Mouse (Mus musculus) heart, embryonic 15.5 days (tissue): ENCODE data around the gene Pdcd6ip. TPM values are rescaled to one million over a fixed set of nuclear protein-coding genes. Genes with fewer than 3 reads are reported as not detected.
A peak's percentile ranks its signal among the peaks of the same experiment; 100 is the strongest.

Experiments used
- ATAC-seq: fragments of 200-750 bp; cut with Nextera tagmentation; replicated peaks from 2 replicates; pipeline ENCODE4 v1.8.0; 2017; ENCODE audit warnings: low read depth, moderate TSS enrichment; ENCODE audit not compliant: insufficient number of reproducible peaks, insufficient read depth, low FRiP score
- H3K27ac ChIP-seq: fragments of 300-500 bp; sonication (generic); 2 replicates; pipeline ENCODE4 v1.5.1; 2015; ENCODE audit warnings: mild to moderate bottlenecking, inconsistent platforms
- H3K27me3 ChIP-seq: fragments of 300-500 bp; sonication (generic); 2 replicates; pipeline ENCODE4 v1.6.1; 2015; ENCODE audit warnings: inconsistent platforms
- H3K36me3 ChIP-seq: fragments of 300-500 bp; sonication (generic); 2 replicates; pipeline ENCODE4 v1.6.1; 2015; ENCODE audit warnings: mild to moderate bottlenecking, inconsistent platforms
- H3K4me1 ChIP-seq: fragments of 300-500 bp; sonication (generic); replicated peaks from 2 replicates; pipeline ENCODE4 v1.6.1; 2015; ENCODE audit warnings: inconsistent platforms
- H3K4me2 ChIP-seq: fragments of 300-500 bp; sonication (generic); 2 replicates; pipeline ENCODE4 v1.6.1; 2015; ENCODE audit warnings: inconsistent platforms, mild to moderate bottlenecking, moderate library complexity
- H3K4me3 ChIP-seq: fragments of 300-500 bp; sonication (generic); 2 replicates; pipeline ENCODE4 v1.5.1; 2015; ENCODE audit warnings: mild to moderate bottlenecking, inconsistent platforms
- H3K9ac ChIP-seq: fragments of 300-500 bp; sonication (generic); 2 replicates; pipeline ENCODE4 v1.6.1; 2015; ENCODE audit warnings: mild to moderate bottlenecking, inconsistent platforms
- H3K9me3 ChIP-seq: fragments of 300-500 bp; sonication (generic); replicated peaks from 2 replicates; pipeline ENCODE4 v1.6.1; 2016; ENCODE audit warnings: inconsistent platforms
- WGBS: fragments of 180-500 bp; shearing (Covaris S2); methylation state at CpG from one replicate; pipeline ENCODE4 v1.1.7; 2015; ENCODE audit warnings: mixed read lengths; 5-methylcytosine and 5-hydroxymethylcytosine counted together
- polyA plus RNA-seq: library from polyadenylated mRNA; unstranded; fragments of >200 nt; fragmentation: Nextera tagmentation; extraction: Ambion mirVana; gene quantifications from 2 replicates; pipeline ENCODE4 v1.2.1, GENCODE M21; 2015

The Pdcd6ip gene
- polyA plus RNA-seq, 1 experiment from 2014 or later = 53.5 TPM

DNA sequence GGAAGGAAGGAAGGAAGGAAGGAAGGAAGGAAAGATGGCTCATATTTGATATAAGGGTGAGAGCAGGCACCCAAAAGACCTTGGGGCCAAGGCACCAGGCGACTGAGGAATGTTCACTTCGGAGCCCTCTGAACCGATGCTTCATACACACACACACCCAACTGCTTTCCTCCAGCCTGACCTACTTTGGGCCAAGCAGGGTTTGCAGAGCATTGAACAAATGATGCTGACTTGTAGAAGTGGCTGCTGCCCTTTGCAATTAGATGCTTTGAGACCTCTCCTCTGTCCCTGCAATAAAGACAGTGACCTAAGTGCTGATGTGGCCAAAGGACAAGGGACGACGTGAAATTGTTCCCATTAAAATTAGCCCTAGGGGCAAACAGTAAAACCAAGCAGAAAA is 63.4 kb downstream of the Pdcd6ip start:
- ATAC-seq = no peak
- no peaks in the 10 kb centered on the region for H3K4me1 ChIP-seq
- WGBS = 65% methylated on average over 5 of the region's 5 CpGs

DNA sequence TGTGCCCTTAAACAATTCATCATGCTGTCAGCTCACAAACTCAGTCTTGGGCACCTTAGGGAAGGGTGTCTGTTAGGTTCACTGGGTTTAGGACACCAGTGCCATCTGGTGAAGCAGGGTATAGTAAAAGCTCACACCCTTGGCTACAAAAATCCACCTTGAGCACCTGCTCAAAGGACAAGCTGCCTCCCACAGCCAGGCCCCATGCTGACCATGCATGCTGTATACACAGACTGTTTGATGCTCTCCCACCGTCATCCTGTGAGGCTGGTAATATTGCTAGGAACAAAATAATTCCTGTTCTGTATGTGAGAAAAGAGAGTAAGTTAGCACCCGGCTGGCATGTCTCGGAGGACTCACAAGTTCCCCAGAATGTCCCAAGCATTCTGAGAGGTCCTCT is 64.0 kb downstream of the Pdcd6ip start:
- no peaks in the 10 kb centered on the region for H3K9me3 ChIP-seq
- H3K27ac ChIP-seq = no peak overlapping the region
- H3K4me1 ChIP-seq = no peaks in the 10 kb centered on the region
- H3K27me3 ChIP-seq = no peaks in the 10 kb centered on the region
- no peaks in the 10 kb centered on the region for H3K36me3 ChIP-seq
- WGBS = 77% methylated on average over 3 of the region's 3 CpGs
- H3K4me2 ChIP-seq = no peak overlapping the region
- no peak overlapping the region for H3K9ac ChIP-seq
- H3K4me3 ChIP-seq = no peak overlapping the region
- ATAC-seq = no peak

More for the DNA sequence above, 63.4 kb downstream of the Pdcd6ip start:
- Histone ChIP-seq H3K9me3 (no peaks in the 10 kb centered on the region), H3K27ac (no peak overlapping the region), H3K9ac (no peak overlapping the region), H3K27me3 (no peaks in the 10 kb centered on the region), H3K4me3 (no peak overlapping the region), H3K36me3 (no peaks in the 10 kb centered on the region), H3K4me2 (no peak overlapping the region)

DNA sequence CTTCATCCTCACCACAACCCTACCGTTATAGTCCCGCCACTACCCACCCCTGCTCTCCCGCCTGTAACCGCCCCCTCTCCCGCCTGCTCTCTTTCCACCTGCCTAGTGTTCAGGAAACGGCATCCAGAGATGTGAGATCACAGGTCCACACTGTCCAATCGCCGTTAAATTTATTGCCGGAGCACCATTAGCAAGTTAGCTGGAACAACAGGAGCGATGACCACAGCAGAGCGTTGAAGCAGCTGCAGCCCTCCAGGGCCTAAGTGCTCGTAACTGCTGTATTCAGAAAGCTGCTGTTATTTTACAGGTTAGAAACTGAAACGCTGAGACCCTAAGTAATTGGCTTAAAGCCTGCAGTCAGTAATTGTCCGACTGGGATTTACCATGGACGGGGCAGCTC is 64.4 kb downstream of the Pdcd6ip start:
- Histone ChIP-seq H3K9me3 (no peaks in the 10 kb centered on the region), H3K9ac (no peak overlapping the region), H3K36me3 (no peaks in the 10 kb centered on the region), H3K27ac (no peak overlapping the region), H3K4me3 (no peak overlapping the region), H3K4me2 (no peak overlapping the region), H3K4me1 (no peaks in the 10 kb centered on the region), H3K27me3 (no peaks in the 10 kb centered on the region)
- no peak for ATAC-seq
- 84% methylated on average over 15 of the region's 15 CpGs for WGBS

DNA sequence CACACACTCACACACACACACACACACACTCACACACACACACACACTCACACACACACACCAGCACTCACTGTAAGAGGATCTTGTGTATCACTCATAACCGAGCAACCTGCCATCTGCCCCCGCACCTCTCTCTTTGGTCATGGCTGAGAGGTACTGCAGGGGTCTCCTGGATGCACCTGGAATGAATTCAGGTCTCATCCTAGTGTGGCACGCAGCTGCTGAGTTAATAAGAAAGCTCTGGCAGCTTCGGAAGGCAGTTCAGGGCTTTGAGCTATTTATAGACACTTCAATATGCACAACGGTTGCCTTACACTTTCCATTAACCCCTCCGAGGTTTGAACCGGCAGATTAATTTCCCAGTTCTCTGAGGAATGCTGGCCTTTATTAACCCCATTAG is 73.1 kb downstream of the Pdcd6ip start:
- no peak overlapping the region for H3K9ac ChIP-seq
- WGBS = 32% methylated on average over 7 of the region's 7 CpGs
- no peak overlapping the region for H3K27ac ChIP-seq
- H3K4me2 ChIP-seq = peak overlapping the region; percentile 25; the same call in 1 of the 2 replicates
- no peak overlapping the region for H3K4me3 ChIP-seq
- no peaks in the 10 kb centered on the region for H3K27me3 ChIP-seq
- H3K9me3 ChIP-seq = no peaks in the 10 kb centered on the region
- peaks cover 7% of the 10 kb centered on the region for H3K4me1 ChIP-seq
- ATAC-seq = no peak
- H3K36me3 ChIP-seq = no peaks in the 10 kb centered on the region

- no peak for ATAC-seq
- H3K36me3 ChIP-seq = no peaks in the 10 kb centered on the region
- H3K9ac ChIP-seq = no peak overlapping the region
- no peaks in the 10 kb centered on the region for H3K27me3 ChIP-seq
- H3K4me2 ChIP-seq = no peak overlapping the region
- no peak overlapping the region for H3K4me3 ChIP-seq
- H3K9me3 ChIP-seq = no peaks in the 10 kb centered on the region
- WGBS = 55% methylated on average over 8 of the region's 8 CpGs
- H3K27ac ChIP-seq = no peak overlapping the region
- H3K4me1 ChIP-seq = peaks cover 7% of the 10 kb centered on the region
Measured at GRCm38 (mm10) chr9:113633168-113633744, 74.8 kb downstream of the Pdcd6ip start.

DNA sequence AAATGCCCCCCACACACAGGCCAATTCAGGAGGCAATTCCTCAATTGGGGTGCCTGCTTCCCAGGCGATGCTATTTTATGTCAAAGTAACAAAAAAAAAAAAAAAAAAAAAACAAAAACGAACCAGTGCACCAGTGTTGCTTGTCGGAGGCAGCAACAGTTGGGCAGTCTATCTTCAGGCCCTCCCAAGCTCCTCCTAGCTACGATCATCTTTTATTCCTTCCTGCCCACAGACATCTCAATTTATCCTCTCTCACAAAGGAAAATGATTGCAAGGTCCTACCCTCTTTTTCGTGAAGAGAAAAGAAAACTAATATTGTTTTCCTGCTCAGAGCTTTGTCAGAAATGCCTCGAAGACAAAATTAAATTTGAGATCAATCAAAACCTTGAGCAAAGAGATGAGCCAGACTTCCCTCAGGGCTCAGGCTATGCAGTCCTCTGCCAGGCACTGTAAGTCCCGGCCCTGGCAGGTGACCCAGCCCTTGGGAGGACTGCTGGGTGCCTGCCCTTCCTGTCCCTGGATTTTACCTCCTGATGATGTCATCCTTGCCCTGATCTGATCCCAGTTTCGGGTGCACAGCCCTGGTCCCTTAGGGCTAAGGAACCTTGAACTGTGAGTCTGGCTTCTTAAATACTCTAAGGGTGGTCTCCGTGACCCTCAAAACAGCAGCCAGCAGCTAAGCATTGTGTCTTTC is 75.6 kb downstream of the Pdcd6ip start:
- Histone ChIP-seq H3K4me2 (no peak overlapping the region), H3K27me3 (no peaks in the 10 kb centered on the region), H3K4me3 (no peak overlapping the region), H3K27ac (no peak overlapping the region), H3K4me1 (peaks cover 7% of the 10 kb centered on the region), H3K9me3 (no peaks in the 10 kb centered on the region), H3K36me3 (no peaks in the 10 kb centered on the region), H3K9ac (no peak overlapping the region)
- ATAC-seq = no peak
- 71% methylated on average over 9 of the region's 9 CpGs for WGBS

GRCm38 (mm10) chr9:113629632-113630031 is 78.4 kb downstream of the Pdcd6ip start:
- Histone ChIP-seq H3K27ac (no peak overlapping the region), H3K27me3 (no peaks in the 10 kb centered on the region), H3K4me3 (no peak overlapping the region), H3K9ac (no peak overlapping the region), H3K4me1 (peaks cover 4% of the 10 kb centered on the region), H3K9me3 (no peaks in the 10 kb centered on the region), H3K36me3 (no peaks in the 10 kb centered on the region), H3K4me2 (no peak overlapping the region)
- ATAC-seq = no peak
- WGBS = 8% methylated on average over 9 of the region's 9 CpGs

GRCm38 (mm10) chr9:113629191-113629590 is 78.9 kb downstream of the Pdcd6ip start:
- 83% methylated on average over 11 of the region's 11 CpGs for WGBS
- ATAC-seq = no peak
- Histone ChIP-seq H3K4me3 (no peak overlapping the region), H3K27ac (no peak overlapping the region), H3K9me3 (no peaks in the 10 kb centered on the region), H3K4me1 (peaks cover 1% of the 10 kb centered on the region), H3K9ac (no peak overlapping the region), H3K4me2 (no peak overlapping the region), H3K27me3 (no peaks in the 10 kb centered on the region), H3K36me3 (no peaks in the 10 kb centered on the region)

- no peaks in the 10 kb centered on the region; the same call in 1 of the 2 replicates for H3K4me1 ChIP-seq
- H3K36me3 ChIP-seq = no peaks in the 10 kb centered on the region
- WGBS = 78% methylated on average over 1 of the region's 1 CpGs
- no peak overlapping the region for H3K4me3 ChIP-seq
- H3K9me3 ChIP-seq = no peaks in the 10 kb centered on the region
- H3K9ac ChIP-seq = no peak overlapping the region
- no peaks in the 10 kb centered on the region for H3K27me3 ChIP-seq
- no peak overlapping the region for H3K4me2 ChIP-seq
- H3K27ac ChIP-seq = no peak overlapping the region
- ATAC-seq = no peak
Measured at GRCm38 (mm10) chr9:113628780-113629179, 79.3 kb downstream of the Pdcd6ip start.

- WGBS = 93% methylated on average over 10 of the region's 10 CpGs
- no peaks in the 10 kb centered on the region for H3K9me3 ChIP-seq
- H3K27ac ChIP-seq = no peak overlapping the region
- H3K36me3 ChIP-seq = no peaks in the 10 kb centered on the region
- H3K4me2 ChIP-seq = no peak overlapping the region
- no peaks in the 10 kb centered on the region for H3K27me3 ChIP-seq
- no peaks in the 10 kb centered on the region for H3K4me1 ChIP-seq
- no peak overlapping the region for H3K4me3 ChIP-seq
- H3K9ac ChIP-seq = no peak overlapping the region
- ATAC-seq = no peak
Measured at GRCm38 (mm10) chr9:113626730-113627129, 81.3 kb downstream of the Pdcd6ip start.

GRCm38 (mm10) chr9:113624086-113624485 is 84.0 kb downstream of the Pdcd6ip start:
- Histone ChIP-seq H3K4me3 (no peak overlapping the region), H3K27me3 (no peaks in the 10 kb centered on the region), H3K9ac (no peak overlapping the region), H3K9me3 (no peaks in the 10 kb centered on the region), H3K36me3 (no peaks in the 10 kb centered on the region), H3K4me2 (no peak overlapping the region), H3K27ac (no peak overlapping the region), H3K4me1 (no peaks in the 10 kb centered on the region)
- 82% methylated on average over 6 of the region's 6 CpGs for WGBS
- ATAC-seq = no peak

DNA sequence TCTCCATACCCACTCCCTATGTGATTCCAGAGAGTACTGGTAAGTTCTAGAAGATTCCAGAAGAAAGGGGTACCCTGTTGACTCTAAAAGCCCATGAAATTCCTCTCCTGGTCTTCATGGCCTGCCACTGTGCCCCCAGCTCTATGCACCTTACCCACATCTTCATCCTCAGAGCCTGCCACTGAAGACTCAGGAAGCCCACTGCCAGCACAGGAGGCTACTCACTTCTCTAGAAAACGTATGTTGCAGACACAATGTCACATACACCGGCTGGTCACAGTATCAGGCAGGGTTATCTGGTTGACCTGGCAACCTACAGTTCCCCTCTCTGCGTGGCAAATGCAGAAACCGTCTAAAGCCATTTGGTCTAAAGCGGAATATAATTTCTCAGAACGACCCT is 91.0 kb downstream of the Pdcd6ip start:
- H3K36me3 ChIP-seq = no peaks in the 10 kb centered on the region
- no peaks in the 10 kb centered on the region for H3K27me3 ChIP-seq
- H3K4me2 ChIP-seq = no peak overlapping the region
- H3K27ac ChIP-seq = no peak overlapping the region
- no peak overlapping the region for H3K4me3 ChIP-seq
- H3K4me1 ChIP-seq = no peaks in the 10 kb centered on the region
- no peak for ATAC-seq
- H3K9me3 ChIP-seq = no peaks in the 10 kb centered on the region; the same call in 1 of the 2 replicates
- 64% methylated on average over 6 of the region's 6 CpGs for whole genome bisulfite sequencing
- no peak overlapping the region for H3K9ac ChIP-seq
